Mouse (Mus musculus): ENCODE results near the gene Dtx3l.
"Not testable (repeated sequence)": the region's sequence is repeated elsewhere in the genome, so short reads cannot be mapped to it uniquely, and the experiment has no call there.

Dtx3l gene

GRCm38 (mm10) chr16:35932179-35933055, 6.5 kb downstream of the Dtx3l start:
- CTCF ChIA-PET = no interaction called here

GRCm38 (mm10) chr16:35924341-35924740, 14.6 kb downstream of the Dtx3l start:
- CTCF ChIA-PET = no interaction called here

DNA sequence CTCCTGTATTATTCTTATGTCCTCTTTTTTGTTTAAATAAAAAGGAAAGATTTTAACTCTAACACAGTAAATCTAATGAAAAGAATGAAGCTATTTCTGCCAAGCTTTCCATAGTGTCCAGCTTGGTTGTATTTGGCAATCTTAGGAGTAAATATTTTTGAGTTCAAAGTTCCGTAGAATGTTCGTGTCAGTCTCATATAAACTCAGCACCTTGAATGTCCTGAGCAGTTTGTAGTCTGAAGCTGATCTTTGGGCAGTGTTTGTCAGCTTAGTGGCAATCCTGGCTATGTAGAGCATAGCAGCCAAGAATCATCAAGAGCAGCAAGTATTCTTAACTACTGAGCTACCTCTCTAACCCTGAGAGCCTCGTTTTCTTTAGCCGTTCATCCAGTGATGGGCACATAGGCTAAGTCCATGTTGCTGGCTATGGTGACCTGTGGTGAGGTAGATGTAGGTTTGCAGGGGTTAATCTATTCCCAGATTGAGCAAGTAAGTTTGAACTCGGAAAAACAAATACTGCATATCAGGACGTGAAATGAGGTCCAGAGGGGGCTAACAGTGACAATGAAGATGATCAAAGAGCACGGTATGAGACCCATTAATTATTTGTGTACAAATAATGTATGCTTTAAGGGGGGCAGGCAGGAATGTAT, 15.3 kb downstream of the Dtx3l start:
- CTCF ChIA-PET = no interaction called here

GRCm38 (mm10) chr16:35922301-35922895, 16.6 kb downstream of the Dtx3l start:
- CTCF ChIA-PET = no interaction called here

- CTCF ChIA-PET = no interaction called here
Observed at GRCm38 (mm10) chr16:35921676-35922235, 17.2 kb downstream of the Dtx3l start.

DNA sequence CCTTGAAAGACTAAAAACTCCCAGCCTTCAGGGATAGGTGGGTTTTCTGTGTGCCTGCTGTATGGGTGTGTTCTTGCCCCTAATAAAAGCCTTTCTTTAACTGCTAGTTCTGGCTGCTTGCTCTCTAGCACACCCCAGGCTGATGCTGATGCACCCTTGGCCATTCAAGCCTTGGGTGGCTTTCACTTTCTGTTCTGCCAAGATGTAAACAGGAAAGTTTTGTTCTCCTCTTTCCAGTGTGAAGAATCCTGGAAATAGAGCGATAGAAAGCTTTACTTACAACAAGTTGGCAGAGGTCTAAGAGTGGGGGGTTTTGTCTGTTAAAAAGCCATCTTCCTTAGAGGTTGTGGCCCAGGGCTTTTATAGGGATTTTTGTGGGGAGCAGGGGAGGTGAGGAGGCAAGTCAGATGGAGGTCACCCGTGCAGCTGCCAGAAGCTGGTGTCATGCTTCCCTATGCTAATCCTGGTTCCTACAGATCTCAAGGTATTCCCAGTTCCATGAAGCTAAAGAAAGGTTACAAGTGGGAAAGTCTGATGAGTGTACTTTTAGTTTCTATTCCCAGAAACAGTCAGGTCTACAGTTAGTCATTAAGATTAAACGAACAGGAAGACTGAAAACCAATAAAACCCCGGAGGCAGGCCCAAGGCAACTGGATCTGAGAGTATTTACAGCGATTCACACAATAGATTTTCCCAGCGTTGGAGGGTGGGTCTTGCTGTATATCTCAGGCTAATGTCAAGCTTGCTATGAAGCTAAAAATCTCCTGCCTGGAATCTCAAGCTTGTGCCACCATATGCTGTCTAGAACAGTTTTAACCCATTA, 20.0 kb downstream of the Dtx3l start:
- CTCF ChIA-PET = interaction anchor here (0.6 to 0.9 kb wide), 2 partner anchors 15 kb away, joined by 3 to 5 read pairs; no protein-coding TSS in a partner anchor

- CTCF ChIA-PET = no interaction called here
Observed at GRCm38 (mm10) chr16:35914301-35914700, 24.6 kb downstream of the Dtx3l start.

- CTCF ChIA-PET = no interaction called here
Observed at GRCm38 (mm10) chr16:35913526-35913925, 25.4 kb downstream of the Dtx3l start.

- CTCF ChIA-PET = no interaction called here
Observed at GRCm38 (mm10) chr16:35911449-35911848, 27.5 kb downstream of the Dtx3l start.

- CTCF ChIA-PET = interaction anchor here (0.5 kb wide), 2 partner anchors 42 to 64 kb away, joined by 3 read pairs; no protein-coding TSS in a partner anchor
Observed at GRCm38 (mm10) chr16:35907432-35908201, 31.3 kb downstream of the Dtx3l start.

GRCm38 (mm10) chr16:35906887-35907286, 32.1 kb downstream of the Dtx3l start:
- CTCF ChIA-PET = no interaction called here

DNA sequence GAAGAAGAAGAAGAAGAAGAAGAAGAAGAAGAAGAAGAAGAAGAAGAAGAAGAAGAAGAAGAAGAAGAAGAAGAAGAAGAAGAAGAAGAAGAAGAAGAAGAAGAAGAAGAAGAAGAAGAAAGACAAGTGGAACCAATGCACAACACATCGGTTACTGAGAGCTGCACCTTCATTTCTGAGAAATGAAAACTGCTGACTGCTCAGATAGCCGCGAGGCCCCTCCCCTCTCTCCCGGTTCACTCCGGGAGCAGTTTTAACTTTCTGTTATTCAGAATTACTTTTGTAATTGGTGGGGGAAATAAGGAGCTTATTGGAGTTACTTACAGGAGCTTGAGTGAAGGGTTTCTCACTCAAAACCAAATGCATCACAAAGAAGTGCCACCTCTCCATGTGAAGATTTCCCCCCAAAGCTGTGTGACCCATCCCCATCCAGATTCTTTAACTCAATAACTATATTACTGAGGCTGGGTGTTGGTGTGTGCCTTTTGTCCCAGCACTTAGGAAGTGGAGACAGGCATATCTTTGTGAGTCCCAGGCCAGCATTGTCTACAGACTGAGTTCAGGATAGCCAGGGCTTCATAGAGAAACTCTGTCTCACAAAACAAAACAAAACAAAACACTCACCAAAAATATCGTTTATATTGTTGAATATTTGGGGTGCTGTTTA, 33.0 kb downstream of the Dtx3l start:
- CTCF ChIA-PET = no interaction called here

- CTCF ChIA-PET = no interaction called here
Observed at GRCm38 (mm10) chr16:35905355-35905754, 33.6 kb downstream of the Dtx3l start.

GRCm38 (mm10) chr16:35904121-35904736, 34.7 kb downstream of the Dtx3l start:
- CTCF ChIA-PET = interaction anchor here (0.6 to 1.1 kb wide), 2 partner anchors 14 to 15 kb away, joined by 3 to 5 read pairs; no protein-coding TSS in a partner anchor

DNA sequence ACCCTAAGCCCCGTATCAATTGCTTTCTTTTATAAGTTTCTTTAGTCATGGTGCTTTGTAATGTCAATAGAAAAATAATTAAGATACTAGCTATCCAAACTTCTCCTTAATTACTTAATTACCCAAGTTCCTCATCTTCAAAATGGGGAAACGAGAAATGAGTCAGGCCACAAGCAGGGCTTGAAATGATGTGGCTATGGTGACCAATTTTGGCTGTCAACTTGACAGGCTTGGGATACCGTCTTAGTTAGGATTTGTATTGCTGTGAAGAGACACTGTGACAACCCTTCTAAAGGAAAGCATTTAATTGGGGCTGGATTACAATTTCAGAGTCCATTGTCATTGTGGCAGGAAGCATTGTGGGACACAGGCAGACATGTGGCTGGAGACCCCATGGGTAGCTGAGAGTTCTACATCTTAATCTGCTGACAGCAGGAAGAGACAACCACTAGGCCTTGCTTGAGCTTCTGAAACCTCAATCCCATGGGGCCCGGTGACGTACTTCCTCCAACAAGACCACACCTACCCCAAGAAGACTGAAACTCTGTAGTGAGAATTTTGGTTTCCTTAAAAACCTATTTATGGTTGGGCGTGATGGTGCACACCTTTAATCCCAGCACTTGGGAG, 35.8 kb downstream of the Dtx3l start:
- CTCF ChIA-PET = no interaction called here

GRCm38 (mm10) chr16:35900541-35900940, 38.4 kb downstream of the Dtx3l start:
- CTCF ChIA-PET = no interaction called here

DNA sequence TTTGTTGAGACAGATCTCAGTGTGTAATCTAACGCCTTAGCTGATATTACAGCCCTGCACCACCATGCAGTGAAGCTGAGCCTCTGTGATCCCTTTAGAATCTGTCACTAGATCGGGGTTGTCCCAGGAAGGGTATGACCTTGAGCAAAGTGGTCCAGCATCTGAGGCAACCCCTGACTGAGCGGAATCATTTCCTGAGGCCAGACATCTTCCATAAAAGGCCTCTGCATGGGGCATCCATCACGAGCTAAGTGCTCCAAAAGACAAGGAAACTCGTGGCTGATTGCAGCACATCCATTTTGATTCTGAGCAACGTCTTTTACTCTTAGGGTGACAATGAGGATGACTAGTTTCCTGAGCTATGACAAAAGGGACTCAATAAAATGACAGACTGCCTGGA, 44.0 kb downstream of the Dtx3l start:
- CTCF ChIA-PET = no interaction called here

DNA sequence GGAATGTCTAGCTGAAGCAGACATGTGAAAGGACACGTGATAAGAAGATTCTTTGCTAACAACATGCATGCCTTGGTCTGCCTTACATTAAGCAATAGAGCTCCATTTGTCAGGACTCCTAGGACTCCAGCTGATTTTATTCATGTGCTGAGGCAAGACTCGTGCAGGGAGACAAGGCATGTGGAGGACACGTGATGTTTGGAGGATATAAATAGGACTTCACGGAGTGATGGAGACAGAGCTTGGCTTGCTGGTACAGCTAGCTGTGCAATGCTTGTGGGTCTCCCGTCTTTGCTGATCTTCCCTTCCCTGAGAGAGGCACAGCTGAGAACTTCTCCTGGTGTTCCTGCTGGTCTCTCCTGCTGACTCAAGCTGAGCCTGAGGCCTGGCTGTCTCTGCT, 47.3 kb downstream of the Dtx3l start:
- CTCF ChIA-PET = not testable (repeated sequence)

DNA sequence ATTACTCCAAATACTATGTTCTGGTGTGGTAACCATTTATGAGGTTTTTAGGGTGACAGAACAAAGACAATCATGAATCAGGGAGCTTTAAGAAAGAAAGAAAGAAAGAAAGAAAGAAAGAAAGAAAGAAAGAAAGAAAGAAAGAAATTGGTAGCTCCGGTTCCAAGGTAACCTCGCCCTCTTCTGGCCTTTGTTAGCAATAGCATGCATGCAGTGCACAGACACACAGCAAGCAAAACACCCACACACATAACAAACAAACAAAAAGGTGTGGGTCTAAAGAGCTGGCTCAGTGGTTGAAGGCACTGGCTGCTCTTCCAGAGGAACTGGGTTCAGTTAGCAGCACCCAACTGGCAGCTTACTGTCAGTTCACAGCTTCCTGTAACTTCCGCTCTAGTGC, 48.3 kb downstream of the Dtx3l start:
- CTCF ChIA-PET = interaction anchor here (0.6 kb wide), 1 partner anchor 52 kb away, joined by 3 read pairs; no protein-coding TSS in a partner anchor
